Mouse (Mus musculus) T-helper 2 cell (primary cell): ENCODE measurements at regions not wholly inside any gene's neighbourhood (a gene's known extent, or its start where the extent isn't known, plus 50 kb on each side); places are given as distances from the start of the nearest gene placed in this dataset.

Experiments
- in situ Hi-C: fragments of 300-600 bp; cut with MboI, MseI; formaldehyde crosslinking; loops from one replicate; pipeline ENCODE4 v1.15.1; 2025; ENCODE audit warnings: high pct_unique_total_duplicates

- in situ Hi-C loops, result no loop called here
These were observed 220.9 kb downstream of the Arpp21 start for GRCm38 (mm10) chr9:112014796-112015195.

DNA sequence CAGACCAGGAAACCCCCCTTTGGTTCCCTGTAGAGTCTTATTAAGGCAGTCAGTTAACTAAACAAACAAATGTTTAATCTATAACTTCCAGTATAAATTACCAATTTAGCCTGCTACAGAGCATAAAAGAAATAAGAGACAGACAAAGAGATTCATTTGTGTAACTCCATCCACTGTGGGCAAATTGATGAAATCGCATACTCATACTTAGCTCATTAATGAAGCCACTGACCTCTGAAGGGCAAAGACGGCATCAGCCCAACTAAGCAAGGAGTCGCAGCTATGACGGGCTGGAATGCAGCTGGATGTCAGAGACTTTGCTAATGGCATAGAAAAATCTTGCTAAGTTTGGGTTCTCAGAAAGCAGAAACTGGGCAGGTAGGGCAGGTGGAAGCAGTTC is 241.3 kb downstream of the Arpp21 start:
- in situ Hi-C loops, result no loop called here

GRCm38 (mm10) chr9:111993844-111994243 is 241.9 kb downstream of the Arpp21 start:
- in situ Hi-C loops, result no loop called here

GRCm38 (mm10) chr9:111990060-111990459 is 245.7 kb downstream of the Arpp21 start:
- in situ Hi-C loops, result no loop called here

- in situ Hi-C loops, result no loop called here
These were observed 272.2 kb downstream of the Arpp21 start for GRCm38 (mm10) chr9:111963405-111964037.

GRCm38 (mm10) chr9:111957799-111958198 is 267.7 kb upstream of the Stac start:
- in situ Hi-C loops, result no loop called here

DNA sequence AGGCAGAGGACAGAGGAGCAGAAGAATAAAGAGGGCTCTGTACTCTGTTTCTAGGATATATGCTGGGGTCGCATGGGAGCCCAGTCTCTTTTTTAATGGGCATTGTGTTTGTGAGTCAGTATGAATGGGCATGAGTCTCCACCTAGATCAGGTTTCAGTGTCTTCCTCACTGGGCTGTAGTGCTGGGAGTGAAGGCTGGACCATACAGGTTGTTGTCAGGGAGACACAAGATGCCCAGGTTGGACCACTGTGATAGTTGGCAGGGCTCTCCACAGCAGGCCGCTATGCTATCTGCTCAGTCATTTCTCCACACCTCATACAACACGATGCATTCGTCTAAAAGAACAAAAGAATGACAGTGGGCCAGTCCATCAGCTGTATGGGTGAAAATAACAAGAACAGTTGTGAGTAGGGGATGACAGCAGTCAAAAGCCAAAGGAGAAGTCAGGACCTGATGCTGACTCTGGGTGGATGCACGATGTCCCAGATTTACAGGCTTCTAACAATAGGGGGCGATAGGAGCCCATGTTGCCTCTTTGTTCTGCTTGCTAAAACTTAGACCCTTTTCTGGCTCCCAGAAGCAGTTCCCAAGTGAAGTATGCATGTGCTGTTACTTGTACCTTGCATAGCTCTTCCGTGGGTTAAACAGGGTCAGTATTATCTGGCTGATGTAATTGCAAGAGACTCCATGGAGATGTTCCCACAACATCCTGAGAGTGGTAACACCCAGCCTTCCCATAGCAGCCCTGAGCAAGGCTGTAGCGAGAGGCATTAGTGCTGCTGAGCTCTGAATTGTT is 249.3 kb upstream of the Stac start:
- in situ Hi-C loops, result loop anchor here (25.0 kb wide), 1 partner anchor 1698 kb away; no protein-coding TSS in a partner anchor

DNA sequence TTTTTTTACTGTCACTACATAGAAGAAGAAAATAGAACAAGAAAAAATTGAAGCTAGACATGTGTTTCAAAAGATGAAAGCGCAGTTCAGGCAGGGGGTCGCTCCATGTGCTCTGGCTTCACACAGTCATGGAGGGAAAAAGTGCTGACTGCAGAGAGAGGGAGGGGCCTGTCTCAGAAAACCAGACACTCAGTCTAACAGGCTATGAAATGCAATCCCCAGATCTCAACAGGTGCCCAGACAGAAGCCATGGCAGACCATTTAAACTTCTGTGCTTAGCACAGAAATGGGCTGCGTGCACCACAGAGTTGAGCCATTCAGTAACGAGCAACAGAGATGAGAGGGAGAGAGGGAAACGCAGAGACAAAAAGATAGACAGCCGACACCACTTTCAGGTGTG is 242.3 kb upstream of the Stac start:
- in situ Hi-C loops, result loop anchor here (25.0 kb wide), 1 partner anchor 1705 kb away; no protein-coding TSS in a partner anchor

GRCm38 (mm10) chr9:111918275-111918940 is 228.3 kb upstream of the Stac start:
- in situ Hi-C loops, result loop anchor here (5.0 to 10.0 kb wide), 2 partner anchors 364 to 421 kb away; no protein-coding TSS in a partner anchor

DNA sequence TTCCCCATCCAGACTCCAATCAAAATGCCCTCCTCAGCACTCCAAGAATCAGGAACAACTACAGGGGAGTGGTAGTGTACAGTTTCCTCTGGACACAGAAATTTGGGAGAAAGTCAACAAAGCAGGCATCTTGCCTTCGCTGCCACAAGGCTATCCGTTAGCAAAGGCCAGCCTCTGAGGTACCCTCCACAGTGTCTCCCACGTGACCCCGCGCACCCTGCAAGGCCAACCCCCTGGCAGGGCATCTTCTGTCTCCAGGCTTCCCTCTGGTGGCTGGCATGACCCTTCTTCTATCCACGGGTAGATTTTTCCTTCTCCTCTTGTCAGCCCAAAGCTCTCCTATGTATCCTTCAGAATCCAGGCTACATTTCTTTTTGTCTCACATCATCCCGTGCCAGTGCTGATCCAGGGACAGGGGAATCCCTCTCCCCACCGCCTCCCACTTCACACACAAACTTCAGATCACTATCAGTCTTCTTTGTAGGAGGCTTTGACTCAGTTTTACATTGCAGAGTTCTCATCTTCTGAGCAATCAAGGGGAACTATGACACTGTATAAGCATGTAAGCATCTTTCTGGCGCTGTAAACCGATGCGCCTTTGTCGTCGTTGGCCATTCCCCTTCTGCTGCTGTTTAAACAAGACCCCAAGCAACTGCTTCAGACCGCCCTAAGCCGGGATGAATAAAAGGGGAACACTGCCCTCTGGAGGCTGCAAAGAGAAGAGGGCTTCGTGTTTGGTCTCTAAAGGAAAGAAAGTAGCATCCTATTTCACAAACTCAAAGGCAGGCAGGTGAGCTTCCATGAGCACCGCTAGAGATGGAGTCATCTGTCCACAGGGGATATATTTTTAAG is 226.8 kb upstream of the Stac start:
- in situ Hi-C loops, result loop anchor here (5.0 to 10.0 kb wide), 2 partner anchors 362 to 420 kb away; no protein-coding TSS in a partner anchor

DNA sequence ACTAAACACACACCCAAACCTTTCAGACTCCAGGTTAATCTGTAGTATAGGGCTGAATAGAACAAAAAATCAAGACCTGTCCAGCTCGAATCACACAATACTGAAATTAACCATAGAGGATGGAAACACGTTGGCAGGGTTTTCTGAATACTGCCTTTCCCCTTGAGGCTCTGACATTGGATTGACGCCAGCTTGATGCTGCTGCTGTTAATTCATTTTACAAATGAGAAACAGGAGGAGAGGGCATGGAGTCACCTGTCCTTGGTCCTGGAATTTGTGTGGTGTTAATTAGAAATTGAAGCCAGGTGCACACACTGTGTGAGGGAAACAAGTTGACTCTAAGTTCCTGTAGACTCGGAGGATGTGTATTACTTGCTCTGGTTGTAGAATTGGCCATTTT is 218.7 kb upstream of the Stac start:
- in situ Hi-C loops, result no loop called here

GRCm38 (mm10) chr9:111900196-111900595 is 210.0 kb upstream of the Stac start:
- in situ Hi-C loops, result no loop called here

- in situ Hi-C loops, result no loop called here
These were observed 207.5 kb upstream of the Stac start for GRCm38 (mm10) chr9:111897626-111898025.

GRCm38 (mm10) chr9:111879710-111880109 is 189.6 kb upstream of the Stac start:
- in situ Hi-C loops, result loop anchor here (10.0 kb wide), 1 partner anchor 855 kb away; no protein-coding TSS in a partner anchor

DNA sequence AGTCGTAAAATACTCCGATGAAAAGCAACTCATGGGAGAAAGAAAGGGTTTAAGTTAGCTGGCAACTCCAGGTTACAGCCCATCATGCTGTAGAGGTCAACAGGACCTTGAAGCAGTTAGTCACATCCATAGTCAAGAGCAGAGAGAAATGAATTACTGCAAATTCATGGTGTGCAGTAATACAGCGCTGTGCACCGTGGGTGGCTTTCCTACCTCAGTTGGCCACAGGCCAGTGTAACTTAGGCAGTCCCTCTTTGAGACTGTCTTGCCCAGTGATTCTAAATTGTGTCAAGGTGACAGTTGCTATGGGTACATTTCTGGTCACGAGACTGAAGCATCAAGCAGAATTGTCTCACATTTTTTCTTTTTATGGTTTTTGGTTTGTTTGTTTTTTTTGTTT is 186.7 kb upstream of the Stac start:
- in situ Hi-C loops, result loop anchor here (10.0 kb wide), 1 partner anchor 852 kb away; no protein-coding TSS in a partner anchor

GRCm38 (mm10) chr9:111870466-111870865 is 180.3 kb upstream of the Stac start:
- in situ Hi-C loops, result loop anchor here (10.0 kb wide), 1 partner anchor 846 kb away; no protein-coding TSS in a partner anchor

DNA sequence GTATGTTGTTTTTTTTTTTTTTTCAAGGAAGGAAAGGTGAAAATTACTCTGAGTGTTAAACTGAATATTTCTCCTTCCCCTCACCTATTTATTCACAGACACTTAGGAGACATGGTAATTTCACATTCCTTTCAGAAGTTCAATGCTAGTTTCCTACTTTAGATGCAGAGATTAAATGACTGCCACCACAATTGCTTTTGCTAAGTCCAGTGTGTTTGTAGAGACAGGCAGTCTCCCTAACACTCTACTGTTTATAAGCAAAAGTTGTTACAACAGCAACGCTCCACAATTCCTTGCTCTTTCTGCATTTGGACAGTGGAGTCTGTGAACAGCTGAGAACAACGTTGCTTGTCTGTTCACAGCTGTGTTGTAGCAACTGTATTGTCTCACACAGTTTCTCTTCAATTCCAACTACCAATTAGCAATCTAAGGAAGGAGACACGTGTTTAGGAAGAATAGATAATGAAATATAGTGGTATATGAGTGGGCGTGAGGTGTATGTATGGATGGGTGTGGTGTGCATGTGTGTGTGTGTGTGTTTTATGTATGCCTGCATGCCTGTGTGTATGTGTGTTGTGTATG is 179.7 kb upstream of the Stac start:
- in situ Hi-C loops, result loop anchor here (10.0 kb wide), 1 partner anchor 845 kb away; no protein-coding TSS in a partner anchor

GRCm38 (mm10) chr9:111858051-111858450 is 167.9 kb upstream of the Stac start:
- in situ Hi-C loops, result no loop called here

- in situ Hi-C loops, result no loop called here
These were observed 164.8 kb upstream of the Stac start for GRCm38 (mm10) chr9:111854976-111855375.

GRCm38 (mm10) chr9:111846366-111846765 is 156.2 kb upstream of the Stac start:
- in situ Hi-C loops, result no loop called here

DNA sequence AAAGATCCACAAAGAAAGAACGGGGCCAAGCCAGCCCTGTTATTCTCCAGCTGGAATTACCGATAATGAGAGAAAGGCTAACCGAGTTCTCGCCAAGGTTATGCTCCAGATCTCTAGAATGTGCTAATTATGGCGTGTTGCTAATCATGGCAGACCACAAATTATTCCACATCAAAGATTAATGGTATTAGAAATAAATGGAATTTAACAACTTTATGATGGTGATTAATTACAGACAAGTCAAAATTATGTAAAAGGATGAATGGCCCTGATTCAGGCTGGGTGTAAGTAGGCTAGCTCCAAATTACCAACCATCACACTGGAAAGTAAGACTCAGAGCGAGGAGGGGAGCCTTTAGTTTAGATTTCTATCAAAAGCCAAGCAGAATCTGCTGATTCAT is 151.0 kb upstream of the Stac start:
- in situ Hi-C loops, result no loop called here
